Mouse (Mus musculus): ENCODE measurements around the gene Lrrd1. TPM values are rescaled to one million over a fixed set of nuclear protein-coding genes. Genes with fewer than 3 reads are reported as not detected.
"Not testable (repeated sequence)": the region's sequence is repeated elsewhere in the genome, so short reads cannot be mapped to it uniquely, and the experiment has no call there.

The Lrrd1 gene
- not detected for total RNA-seq (2021)
- long read RNA-seq, experiment 1, result 0 reads
- long read RNA-seq, experiment 2, result 0 reads

DNA sequence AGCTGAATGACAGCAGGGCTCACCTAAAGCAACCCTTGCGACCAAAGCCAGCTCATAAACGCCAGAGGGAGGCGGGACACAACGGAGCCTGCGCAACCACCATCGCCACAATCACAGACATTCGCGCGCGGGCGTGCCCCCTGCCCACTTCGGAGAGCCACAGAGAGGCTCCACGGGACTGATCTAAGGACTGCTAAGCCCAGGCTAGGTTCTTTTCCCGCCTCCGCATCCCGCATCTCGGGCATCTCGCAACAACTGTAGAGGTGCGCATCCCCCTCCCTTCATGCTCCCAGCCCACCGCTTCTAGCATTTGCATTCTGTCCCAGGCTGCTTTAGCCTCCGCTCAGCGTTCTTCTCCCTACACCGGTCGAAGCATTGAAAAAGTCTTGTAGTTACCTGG, at the start of gene Lrrd1:
TSS of gene Lrrd1 (plus strand) at position 148 of the 400 bp plus-strand sequence.
- DNase-seq, result peak; percentile 7

DNA sequence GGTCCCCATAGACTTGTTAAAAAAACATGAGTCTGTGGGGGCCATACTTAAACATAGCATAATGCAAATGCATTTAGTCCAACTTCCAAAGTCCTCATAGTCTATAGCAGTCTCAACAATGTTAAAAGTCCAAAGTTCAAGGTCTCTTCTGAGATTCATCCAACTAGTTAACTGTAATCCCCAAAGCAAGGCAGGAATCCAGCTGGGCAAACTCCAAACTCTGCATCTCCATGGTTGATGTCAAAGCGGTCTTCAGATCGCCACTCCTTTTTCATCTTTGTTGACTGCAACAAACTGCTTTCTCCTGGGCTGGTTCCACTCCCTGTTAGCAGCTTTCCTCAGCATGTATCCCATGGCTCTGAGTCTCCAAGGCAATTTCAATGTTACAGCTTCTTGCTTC, 47.9 kb upstream of the Lrrd1 start:
- not testable (repeated sequence) for DNase-seq

DNA sequence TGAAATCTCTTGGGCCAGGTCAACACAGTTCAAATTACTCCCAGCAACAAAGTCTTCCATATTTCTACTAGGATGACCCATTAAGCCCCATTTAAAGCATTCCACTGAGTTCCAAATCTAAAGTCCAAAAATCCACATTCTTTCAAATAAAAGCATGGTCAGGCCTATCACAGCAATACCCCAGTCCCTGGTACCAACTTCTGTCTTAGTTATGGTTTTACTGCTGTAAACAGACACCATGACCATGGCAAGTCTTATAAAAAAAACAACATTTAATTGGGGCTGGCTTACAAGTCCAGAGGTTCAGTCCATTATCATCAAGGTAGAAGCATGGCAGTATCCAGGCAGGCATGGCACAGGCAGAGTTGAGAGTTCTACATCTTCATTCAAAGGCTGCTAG, 46.3 kb upstream of the Lrrd1 start:
- DNase-seq, result not testable (repeated sequence)

DNA sequence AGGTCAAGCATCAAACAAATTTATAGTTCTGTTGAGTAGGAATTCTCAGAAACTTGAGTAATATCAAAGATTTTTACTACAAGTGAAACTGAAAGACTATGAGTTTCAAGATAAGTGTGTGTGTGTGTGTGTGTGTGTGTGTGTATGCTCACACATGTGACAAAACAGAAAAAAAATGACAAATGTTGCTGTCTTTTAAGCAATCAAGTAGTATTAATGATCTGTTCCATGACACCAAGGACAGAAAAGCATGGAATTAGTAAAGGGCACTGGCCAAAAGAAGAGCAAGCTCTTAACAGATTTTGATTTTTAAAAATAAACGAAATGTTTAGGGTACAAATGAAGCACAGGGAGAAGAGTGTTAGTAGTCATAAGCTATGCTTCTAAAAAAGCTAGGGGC, 44.9 kb upstream of the Lrrd1 start:
- no peak for DNase-seq

DNA sequence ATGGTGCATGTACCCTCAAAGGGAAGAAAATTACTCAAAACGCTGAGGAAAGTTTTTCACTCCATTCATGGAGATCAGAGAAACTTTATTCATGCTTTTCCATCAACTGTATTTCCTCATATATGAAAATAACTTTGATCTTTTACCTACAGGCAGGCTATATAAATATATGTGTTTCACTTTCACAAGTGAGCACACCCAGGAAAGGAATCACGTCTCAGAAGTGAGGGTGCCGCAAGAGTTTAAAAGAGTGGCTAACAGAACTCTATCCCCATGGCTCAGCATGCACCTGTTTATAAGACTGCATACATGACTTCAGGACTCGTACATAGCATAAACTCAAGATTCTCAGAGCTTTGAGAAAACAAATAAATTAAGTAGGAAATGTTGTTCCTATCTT, 44.1 kb upstream of the Lrrd1 start:
- DNase-seq, result no peak

DNA sequence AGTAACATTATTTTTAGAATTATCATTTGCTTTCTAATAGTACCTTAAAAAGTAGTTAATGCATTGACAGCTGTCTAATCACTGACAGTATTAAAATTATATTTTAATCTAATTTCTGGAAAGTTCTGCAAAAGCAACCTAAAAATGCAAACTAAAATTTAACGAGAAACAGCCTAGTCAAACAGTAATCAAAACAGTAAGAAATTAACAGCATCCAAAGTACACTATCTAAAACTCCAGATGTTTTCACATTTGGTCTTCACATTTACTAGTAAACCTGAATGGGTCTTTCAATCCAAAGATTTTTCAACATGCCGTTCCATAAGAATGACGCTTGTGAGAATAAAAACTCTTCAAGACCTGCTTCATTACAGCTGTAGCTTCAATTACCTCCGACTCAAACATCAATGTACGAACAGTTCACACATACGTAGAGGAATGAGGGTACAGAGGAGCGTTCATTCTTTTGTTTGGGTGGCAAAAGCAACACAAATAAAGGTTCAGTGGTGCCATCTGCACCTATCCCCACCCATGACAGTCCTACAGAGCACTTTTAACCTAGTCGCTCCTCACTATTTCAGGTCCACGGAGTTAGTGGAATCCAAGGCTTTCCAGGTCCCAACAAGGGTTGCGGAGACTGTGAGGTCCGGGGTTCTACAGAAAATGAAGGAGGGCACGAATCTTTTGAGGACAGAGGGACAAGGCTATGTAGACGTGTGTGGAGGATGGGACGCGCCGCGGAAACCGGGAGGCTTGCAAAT, 43.1 kb upstream of the Lrrd1 start:
- DNase-seq, result no peak

DNA sequence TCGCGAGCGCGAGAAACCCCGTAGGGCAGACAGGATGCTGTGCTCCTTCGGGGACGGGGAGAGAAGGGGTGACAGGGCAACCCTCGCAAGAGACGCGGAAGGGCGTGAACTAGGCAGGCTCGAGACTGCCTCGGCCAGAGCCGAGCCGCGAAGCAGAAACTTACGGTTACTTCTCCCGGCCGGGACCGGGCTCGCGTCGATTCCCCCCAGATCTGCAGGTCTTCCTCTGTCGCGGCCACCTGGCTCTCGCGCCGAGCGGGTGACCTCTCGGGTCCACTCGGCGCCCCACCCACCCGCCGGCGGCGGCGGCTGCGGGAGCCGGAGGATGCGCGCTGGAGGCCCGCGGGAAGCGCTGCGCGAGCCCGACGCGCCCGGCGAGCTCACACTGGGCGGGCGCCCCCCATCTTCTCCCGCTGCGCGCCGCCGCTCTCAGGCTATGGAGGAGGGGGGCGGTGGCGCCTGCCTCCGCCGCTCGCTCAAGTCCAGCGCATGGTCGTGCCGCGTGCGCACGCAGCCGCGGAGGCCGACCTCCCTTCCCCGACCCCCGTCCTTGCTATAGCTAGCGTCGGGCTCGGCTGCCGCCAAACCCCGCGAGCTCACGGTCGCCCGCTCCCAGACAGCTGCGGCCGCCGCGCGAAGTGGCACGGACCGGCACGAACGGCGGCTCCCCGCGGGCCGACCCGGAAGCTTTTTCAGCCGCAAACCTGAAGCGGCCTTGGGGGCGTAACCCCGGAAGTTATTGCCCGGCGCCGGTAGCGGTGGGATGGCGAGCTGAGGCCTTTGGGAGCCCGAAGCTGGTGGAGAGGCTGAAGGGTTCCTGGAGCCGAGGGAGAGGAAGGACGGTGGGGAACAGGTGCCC, 42.3 kb upstream of the Lrrd1 start, which contains the start of the genes Ankib1 and Krit1:
TSS of gene Ankib1 (minus strand) at position 493 of the 859 bp plus-strand sequence.
TSS of gene Krit1 (plus strand) at position 752 of the 859 bp plus-strand sequence.
- peak; percentile 90 for DNase-seq

DNA sequence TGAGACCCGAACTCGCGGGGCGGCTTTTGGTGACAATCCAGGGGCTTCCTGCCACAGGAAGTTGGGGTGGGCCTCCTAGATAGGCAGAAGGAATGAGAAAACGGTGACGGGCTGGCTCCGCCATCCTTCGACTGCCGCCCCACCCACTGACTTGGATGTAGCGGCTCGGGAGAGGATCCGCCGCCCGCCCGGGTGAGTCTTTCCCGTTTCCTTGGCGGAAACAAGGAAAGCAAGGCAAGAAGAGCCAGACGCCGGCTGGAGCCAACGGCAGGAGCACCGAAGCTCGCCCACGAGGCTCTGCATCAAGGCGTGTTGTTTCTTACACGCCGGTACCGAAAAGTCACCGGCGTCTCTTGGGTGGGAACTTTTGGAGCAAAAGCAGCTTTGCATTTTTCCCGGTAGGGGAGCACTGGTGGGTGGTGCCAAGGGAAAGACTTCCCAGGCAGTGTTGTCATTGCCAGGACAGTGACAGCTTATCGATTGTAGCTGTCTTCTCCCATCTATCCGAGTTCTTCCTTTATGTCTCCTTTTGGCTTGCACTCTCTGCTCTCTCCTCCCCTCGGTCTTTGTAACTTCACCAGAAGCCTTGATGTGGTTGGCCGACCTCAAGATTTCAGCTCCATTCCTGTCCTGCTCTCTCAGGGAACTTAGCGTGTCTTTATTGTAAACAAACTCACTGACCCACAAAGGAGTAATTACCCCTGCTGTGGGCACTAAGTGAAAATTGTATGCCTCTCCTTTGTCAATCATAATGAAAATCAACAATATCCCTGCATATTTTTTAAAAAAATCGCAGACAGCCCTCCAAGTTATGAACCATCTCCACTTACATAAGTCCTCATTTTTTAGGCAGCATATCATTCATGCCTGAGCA, 41.4 kb upstream of the Lrrd1 start:
- no peak for DNase-seq

DNA sequence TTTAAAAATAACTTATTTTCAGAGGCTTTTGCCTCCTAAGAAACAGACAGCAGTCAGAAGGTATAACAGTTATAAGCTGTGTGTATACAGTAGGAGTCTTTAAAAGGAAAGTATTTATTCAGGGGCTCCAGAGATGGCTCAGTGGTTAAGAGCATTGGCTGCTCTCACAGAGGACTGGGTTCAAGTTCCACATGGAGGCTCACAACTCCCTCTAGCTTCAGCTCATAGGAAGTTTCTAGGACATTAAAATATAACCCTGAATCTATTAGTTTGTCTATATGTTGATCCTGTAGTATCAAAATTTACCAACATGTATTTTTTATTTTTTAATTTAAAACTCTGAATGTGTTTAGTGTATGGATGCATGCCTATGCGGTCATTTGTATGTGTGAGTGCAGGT, 36.5 kb upstream of the Lrrd1 start:
- DNase-seq, result no peak

DNA sequence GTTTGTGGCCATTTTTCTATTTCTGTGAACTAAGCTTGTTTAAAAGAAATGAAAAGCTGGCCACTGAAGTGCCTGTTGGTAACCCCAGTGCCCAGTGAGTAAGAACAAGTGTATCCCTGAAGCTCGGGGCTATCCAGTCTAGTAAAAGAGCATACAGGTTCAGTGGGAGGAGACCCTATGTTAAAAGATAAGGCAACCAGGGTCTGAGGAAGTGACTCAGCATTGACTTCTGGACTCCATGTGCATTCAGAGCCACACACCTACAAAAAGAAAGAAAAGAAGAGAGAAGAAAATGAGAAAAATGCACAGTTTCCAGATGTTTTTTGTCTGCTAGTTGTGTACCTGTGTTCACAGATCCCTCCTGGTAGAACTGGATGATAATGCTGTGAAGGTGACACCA, 10.9 kb upstream of the Lrrd1 start:
- no peak for DNase-seq

DNA sequence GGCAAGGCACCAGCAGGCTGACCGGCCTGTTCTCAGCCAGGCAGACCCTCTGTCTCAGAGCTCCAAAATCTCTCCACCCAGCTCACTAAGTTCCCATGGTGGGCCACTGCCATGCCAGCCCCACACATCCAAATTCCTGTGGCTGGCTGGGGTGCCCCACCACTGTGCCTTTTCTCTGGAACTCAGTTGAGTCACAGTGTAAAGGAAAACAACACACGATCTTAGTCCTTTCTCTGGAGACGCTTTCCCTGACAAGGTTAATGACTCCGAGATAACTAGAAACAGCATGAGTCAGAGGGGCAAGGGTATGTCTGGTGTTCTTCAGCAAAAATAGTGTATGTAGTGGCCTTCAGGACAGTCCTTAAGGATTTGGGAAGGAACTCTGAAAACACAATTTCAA, 25.2 kb downstream of the Lrrd1 start:
- no peak for DNase-seq

DNA sequence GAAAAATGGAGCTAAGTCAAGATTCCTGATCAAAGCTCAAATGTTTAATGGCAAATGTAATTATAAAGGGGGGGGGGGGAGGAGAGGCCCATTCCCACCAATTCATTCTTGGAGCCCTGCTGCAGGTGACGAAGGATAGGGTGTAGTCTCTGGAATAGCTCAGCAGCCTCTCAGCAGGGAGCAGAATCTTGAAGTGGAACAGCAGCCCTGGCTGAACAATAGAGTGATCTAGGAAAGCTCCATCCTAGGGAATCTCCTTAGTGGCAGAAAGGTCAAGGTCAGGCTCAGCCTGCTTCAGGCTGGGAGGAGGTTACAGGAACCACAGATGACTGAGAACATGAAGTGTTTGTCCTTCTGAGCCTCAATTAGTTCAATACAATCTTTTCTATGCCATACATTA, 27.4 kb downstream of the Lrrd1 start:
- no peak for DNase-seq

DNA sequence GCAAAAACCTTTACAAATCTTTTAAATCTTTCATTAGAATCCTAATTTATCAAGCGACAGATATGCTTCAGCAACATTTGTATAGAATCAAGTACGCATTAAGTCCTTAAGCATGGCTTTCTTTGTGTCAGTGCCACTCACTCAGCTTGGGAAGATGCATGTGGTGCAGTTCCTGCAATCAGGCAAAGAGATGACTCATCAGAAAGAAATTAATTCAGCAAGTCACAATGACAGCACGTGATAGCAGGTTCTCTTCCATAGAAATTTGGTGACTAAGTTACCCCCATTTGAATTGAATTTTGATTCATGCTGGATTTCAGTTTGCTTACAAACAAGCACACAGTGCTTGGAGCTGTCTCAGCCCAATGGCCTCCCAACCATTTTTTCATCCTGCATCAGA, 28.5 kb downstream of the Lrrd1 start:
- DNase-seq, result no peak

DNA sequence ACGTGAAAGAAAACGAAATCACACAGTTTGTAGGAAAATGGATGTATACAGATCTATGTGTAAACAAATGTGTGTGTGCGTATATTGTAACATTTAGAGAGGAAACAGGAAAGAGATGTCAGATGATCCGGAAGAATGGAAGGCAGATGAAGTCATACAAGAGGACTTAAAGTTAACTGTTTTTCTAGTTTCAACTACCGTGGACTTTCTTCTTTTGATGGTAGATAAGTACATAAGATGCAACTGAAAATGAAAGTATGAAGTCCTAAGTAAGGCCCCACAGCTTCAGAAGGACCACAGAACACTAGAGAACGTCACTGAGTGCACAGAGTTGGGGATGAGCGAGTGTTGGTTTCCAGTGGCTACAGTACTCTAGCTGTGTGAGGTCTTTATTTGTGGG, 41.9 kb downstream of the Lrrd1 start:
- DNase-seq, result not testable (repeated sequence)

DNA sequence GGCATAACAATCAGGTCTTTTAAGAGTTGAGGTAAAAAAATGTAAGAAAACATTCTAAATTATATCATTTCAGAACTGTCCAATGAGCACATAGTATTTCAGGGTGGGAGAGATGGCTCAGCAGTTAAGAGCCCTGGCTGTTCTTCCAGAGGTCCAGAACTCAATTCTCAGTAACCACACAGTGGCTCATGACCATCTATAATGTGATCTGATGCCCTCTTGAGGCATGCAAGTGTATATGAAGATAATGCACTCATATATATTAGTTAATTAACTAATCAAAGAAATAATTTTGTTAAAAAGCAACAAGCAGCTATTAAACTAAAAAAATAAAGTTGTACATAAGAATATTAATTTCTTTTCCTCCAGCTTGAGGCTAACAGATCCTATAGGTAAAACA, 44.2 kb downstream of the Lrrd1 start:
- no peak for DNase-seq

DNA sequence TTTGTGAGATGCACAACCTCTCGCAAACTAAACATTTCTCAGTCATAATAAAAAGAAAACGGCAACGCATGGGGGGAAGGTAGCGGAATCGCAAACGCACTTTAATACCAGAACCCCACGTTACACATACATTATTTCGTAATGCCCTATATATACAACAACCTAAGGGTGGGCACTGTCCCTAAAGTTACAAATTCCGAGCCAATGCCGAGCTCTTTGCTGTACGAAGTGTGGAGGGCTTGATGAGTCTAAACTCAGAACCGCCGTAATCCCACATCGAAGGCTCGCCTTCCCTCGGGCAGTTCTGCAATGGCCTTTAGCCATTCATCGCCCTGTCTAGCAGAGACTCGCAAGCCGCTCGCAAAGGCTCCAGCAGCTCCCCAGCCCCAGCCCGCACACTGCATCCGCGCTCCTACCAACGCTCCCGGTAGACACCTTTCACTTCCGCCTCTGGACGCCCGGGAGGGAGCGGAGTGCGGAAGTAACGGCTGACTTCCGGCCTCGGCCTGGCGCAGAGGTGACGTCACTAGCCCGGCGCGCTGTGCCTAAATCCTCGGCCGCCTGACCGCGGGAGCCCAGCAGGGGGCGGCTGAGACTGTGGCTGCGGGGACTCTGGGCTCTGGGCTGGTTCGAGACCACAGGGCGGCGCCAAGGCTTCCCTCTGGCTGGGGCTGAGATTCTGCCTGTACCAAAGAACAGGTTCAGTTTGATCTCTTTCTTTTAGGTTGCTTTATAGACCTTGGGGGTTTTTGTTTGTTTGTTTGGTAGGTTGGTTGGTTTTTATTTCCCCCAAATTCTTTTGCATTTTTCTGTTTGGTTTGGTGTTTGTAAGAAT, 48.7 kb downstream of the Lrrd1 start, which contains the start of gene Mterf1a:
TSS of gene Mterf1a (minus strand) at position 475 of the 835 bp plus-strand sequence.
- not testable (repeated sequence) for DNase-seq

DNA sequence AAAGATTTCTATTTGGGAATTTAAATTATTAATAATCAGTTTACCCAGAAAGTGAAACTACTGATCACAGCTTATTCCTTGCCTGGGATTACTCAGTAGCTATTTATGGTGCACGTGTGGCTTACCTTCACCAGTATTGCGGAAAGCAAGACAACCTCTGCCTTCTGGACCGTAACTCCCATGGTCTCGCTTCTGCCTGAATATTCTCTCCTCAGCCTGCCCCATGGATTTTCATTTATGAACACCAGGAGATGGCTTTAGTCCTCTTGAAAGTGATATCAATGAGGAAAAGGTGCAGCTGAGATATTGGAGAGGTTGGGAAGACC, 49.3 kb downstream of the Lrrd1 start:
- not testable (repeated sequence) for DNase-seq

DNA sequence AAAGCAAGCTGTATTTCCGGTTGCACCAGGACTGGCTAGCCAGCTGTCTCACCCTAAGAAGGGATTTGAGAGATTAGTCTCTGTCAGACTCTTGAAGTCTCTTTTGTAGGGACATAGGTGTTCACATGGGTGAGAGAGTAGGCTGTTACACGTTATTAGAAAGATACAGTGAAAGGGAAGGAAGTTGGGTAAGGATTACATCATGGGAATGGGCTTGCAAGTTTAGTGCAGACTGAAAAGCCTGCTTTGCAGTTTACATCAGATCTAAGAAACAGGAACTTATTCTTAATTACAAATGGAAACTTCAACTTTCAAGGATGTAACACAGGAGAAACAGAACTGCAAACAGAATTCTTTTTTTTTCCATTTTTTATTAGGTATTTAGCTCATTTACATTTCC, 60.5 kb downstream of the Lrrd1 start:
- DNase-seq, result no peak
